Mouse (Mus musculus): ENCODE measurements at regions not wholly inside any gene's neighbourhood (a gene's known extent, or its start where the extent isn't known, plus 50 kb on each side); places are given as distances from the start of the nearest gene placed in this dataset.

DNA sequence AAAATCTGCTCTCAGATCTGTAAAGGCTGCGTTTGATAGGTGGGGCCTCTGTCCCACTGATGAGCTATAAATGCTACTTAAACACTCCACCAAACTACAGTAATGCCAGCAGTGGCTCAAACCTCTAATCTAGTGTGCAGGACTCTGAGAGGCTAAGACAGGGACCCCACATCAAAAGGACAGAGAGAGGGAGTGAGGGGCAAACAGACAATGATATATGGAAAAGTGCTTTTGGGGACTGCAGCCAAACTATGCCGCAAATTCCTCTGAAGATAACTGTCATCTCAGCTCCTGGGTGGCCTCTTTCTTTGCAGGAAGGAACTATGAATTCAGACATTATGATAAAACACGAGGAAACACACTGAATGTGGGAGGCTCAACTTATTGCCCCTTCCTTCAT, 138.9 kb upstream of the Ddit4l start:
- DNase-seq = no peak

DNA sequence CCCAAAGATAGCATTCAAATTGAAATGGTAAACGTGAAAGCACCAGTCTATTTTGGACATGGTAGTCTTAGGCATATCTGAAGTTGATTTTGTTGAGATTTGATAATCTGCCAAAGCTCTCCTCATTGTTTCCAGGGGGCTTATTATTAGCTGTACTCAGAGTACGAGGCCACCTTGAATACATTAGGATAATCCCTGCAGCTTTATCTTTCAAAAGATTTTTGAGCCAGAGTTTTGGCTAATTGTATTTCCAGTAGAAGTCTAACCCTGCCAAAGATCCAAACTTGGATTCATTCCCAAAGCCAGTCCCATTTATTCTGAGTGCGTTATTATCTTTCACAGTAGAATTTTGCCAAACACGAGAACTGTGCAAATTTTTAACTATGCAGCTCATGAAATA, 138.4 kb upstream of the Ddit4l start:
- DNase-seq = no peak

GRCm38 (mm10) chr3:137489592-137489991, 131.8 kb upstream of the Ddit4l start:
- DNase-seq = no peak

- no peak for DNase-seq
Measured at GRCm38 (mm10) chr3:137491508-137492019, 129.8 kb upstream of the Ddit4l start.

DNA sequence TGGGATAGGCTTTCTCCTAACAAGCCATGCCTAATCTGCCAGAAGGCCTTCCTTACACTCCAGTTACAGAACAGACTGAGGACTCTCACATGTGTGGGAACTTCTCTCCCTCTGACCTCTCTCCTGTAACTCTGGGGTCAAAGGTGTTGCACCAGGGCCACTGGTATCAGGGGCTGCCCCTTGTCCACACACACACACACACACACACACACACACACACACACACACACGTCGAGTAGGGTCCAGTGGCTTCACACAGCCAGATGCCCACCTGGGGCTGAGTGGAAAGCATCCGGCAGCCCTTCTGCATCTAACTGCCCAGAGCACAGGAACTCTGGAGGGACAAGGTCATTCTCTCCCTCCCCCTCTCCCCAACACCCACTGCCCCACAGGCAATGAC, 123.1 kb upstream of the Ddit4l start:
- no peak for DNase-seq

DNA sequence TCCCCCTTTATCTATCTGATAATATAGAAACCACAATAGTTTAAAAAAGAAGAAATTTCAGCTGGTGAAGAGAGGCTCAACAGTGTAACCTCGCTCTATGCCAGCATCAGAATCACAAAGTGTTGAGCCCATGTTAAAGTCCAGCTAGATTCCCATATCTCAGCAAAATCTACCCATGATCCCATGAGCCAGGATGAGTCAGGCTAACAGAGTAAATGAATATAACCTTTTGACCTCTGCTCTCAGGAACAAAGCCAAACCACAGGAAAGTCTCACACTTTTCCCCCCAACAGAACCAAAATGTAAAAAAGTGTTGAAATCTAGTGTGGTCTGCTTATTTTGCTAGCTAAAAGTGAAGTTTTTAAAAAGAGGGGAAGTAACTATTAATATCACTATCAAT, 110.1 kb upstream of the Ddit4l start:
- DNase-seq = peak in 1 of 2 experiments; percentile 19

DNA sequence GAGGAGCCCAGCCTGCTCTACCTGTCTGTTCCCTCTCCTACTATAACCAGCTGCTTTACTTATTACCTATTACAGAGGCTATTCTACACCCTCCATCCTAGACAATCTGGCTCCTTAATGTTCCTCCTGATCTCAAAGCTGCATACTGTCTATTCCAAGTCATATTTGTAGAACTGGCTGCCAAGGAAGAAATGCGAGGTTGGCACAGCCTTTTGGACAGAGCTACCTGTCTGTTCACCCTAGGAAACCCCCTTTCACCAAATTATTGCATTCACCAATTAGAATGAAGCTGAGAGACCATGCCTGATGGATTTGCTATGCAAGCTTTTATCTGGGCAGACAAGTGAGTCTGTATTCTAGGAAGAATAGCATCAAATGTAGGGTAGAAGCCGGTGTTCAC, 109.0 kb upstream of the Ddit4l start:
- no peak for DNase-seq

DNA sequence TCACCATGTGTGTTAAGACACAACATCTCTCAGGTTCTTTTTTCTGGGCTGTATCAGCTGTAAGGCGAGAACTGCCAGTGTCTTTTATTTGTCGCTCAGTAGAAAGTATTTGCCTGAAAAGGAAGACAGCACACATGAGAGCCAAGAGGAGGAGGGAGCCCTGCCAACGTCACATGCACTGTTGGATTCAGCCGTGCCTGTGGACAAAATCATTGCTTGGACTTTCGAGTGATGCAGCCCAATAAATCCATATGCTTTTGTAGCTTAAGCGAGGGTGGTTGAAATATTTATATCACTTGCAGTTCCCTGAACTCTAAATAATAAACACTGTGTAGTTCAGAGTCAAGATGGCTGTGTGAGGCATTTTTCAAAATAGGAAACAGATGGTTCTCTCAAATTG, 108.4 kb upstream of the Ddit4l start:
- peak in 1 of 2 experiments; percentile 16 for DNase-seq

- DNase-seq = no peak
Measured at GRCm38 (mm10) chr3:137514238-137514637, 107.2 kb upstream of the Ddit4l start.

DNA sequence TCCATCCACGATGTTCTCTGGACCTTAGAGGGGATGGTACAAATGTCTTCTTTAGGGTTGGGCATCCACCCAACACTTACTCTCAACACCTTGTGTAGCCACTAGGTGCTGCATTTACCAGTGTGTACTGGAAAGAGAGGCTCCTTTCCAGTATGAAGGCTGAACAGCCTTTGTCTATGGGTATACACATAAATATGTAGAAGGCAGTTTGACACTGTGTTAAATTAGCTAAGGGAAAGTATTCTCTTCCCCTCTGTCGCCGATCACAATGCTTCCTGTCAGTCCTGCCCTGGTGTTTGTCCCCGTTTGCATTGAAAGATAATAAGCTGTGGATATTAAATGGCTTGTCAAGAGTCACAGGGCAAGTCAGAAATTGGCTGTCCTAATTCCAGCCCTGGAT, 104.0 kb upstream of the Ddit4l start:
- DNase-seq = no peak

- DNase-seq = no peak
Measured at GRCm38 (mm10) chr3:137520191-137520590, 101.2 kb upstream of the Ddit4l start.

DNA sequence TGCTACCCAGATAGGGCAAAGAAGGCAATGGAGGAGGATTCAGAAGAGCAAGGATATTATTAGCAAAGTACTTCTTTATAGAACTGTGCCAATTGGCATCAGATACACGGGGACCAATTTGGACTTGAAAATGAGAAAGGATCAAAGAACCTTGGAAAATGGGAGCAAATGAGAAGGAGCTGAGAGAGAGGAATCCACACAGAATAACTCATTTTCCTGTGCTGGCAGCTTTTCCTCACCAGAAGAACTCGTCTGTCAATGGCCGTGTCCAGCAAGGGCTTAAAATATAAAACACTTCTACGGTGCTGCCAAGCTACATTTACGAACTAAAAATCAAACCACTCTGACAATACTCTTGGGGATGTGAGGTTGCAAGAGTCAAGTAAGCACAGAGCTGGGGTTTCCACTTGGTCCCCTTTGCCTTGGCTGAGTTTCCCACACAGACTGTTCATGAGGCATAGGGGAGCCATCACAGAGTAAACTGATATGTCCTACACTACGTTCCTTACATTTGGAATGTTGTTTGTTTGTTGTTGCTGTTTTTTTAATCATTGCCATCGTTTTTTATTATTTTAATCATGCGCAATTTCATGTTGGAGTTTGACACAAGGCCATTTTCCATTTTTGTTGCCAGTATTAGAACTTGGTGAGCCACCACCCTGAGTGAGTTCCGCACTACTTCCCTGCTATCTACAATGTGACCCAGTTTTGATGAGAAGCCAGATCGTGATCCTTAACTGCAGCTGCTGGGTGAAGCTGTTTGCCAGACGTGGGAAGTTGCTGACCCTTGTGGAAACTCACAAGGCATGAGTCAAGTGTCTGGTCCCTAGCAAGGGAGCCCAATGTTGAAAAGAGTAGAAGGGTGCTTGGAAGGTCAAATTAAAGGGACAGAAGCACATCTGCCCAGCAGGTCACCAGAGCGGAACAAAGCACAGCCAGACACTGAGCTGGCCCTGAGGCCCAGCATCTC, 95.5 kb upstream of the Ddit4l start:
- no peak for DNase-seq

DNA sequence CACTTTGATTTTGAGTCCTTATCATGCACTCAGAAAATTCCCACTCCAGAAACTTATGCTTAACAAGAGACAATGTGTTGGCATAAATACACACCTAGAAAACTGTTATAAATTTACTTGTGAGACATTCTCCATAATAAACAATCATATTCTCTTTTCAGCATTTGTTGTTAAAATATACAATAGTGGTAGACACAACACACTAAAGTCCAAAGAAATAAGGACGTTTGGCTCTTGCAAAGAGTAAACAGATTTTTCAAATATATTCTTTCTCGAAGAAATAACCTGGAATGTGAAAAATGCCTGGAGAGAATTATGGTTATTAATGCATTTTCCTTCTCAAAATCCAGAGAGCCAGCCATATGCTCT, 91.8 kb upstream of the Ddit4l start:
- DNase-seq = no peak

DNA sequence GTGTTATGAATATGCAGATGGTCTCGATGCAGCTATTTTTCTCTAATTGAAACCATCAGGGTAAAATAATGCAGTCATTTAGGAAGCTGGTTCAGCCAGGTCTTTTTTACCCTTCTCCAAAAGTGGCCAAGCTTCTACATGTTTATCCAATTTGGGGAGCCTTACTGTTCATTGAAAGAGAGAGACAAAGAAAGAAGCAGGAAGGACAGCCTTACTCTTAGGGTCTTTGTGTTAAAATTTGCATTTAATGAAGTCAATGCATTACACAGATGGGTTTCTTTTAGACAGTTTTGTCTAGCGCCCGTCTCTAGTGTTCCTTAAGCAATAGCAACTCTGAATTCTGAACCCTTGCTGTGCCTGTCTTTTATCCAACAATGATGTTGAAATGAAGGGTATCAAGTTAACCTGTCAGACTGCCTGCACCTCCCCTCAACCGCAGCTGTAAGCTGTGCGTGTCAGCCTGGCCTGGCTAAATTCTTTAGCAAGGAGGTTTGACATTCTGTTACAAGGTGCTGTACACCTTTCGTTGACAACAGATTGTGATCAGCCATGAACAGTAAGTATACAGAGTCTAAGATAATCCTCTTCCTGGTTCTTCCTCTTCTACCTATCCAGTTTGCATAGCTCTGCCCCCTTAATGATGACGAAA, 91.3 kb upstream of the Ddit4l start:
- DNase-seq = no peak

- DNase-seq = no peak
Measured at GRCm38 (mm10) chr3:137541666-137542065, 79.7 kb upstream of the Ddit4l start.

DNA sequence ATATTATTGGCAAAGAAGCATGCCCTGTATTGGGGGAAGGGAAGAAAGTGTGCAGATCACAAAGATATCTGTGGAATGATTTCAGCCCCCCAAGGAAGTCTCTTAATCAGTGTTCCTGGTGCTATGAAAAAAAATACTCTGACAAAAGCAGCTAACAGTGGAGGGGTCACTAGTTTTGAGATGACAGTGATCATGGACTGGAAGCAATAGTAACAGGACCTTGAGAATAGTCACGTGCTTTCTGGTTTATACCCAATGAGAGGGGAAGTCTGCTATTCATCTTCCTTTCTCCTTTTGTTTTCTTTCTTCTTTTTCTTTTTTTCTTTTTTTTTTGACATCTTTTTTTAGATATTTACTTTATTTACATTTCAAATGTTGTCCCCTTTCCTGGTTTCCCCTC, 79.1 kb upstream of the Ddit4l start:
- DNase-seq = no peak

DNA sequence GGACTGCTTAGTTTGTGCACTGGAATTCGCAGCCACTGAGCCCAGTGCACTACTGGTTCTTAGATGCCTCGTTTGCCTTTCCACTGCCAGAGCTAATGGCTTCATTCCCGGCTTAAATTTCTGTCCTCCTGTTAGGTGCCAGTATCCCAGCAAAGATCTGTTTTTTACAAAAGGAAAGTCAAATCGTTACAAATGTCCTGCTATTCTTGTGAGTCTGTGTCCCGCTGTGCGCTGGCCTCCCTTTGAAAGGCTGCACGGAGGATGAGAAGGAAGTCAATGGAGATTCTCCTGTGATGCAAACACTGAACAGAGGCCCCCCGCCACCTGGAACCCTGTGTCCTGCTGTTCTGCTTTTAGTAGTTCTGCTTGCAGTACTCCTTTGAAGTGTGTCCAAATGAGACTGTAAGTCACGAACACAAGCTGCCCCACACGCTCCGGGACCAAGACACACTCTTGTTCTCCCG, 74.0 kb upstream of the Ddit4l start:
- no peak for DNase-seq

DNA sequence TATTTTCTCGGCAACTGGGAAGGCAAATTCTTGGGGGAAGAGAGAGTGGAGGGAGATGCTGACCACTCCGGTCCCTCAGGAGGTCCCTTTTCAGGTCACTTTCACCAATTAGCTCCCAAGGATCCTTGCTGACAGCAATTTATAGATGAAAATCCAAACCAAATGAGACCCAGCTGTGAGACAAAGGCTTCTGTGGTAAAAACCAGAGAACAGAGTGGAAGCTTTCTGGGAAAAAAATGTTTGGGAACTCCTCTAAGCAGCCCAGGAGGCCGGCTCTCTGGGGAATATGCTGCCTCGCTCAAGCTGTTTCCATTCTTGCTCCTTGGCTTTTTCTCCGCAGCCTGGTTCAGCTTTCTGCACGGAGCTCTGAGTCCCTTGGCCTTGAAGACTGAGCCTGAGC, 73.5 kb upstream of the Ddit4l start:
- peak; percentile 43 to 45 for DNase-seq

GRCm38 (mm10) chr3:137550708-137551107, 70.7 kb upstream of the Ddit4l start:
- DNase-seq = no peak

DNA sequence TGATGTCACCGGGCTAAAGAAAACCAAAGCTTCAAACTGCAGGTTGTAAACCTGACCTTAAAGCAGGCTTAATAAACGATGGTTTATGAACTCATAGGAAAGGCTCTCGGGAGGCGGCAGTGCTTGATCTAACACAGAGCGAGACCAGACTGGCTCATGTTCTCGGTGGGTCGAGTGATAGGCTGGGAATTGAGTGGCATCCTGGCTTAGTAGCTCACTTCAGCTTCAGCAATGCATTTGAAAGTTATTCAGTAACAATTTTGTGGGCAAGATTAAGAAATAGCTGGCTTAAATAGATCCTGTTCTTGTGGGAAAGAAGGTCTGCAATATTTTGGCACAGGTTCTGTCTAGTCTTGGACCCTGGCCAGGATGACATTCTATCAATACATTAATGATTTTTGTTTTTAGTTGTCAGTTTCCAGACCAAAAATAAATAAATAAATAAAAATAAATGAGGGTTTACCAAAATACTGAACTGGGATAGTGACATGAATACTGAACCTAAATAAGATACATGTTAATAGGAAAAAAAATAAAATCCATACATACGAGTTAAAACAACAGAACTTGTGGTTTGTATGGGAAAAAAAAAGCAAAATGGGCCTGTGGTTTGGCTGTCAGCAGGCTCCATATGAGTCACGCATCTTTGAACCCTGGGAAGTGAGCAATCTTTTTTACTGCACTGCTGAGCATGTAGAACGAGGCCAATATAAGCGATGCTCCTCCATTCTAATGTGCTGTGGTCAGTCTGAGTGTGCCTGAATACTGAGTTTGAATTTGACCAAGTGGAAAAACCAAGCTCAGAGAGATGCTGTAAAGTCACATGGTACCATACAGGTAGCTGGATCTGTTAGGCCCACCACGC, 68.7 kb upstream of the Ddit4l start:
- no peak for DNase-seq

DNA sequence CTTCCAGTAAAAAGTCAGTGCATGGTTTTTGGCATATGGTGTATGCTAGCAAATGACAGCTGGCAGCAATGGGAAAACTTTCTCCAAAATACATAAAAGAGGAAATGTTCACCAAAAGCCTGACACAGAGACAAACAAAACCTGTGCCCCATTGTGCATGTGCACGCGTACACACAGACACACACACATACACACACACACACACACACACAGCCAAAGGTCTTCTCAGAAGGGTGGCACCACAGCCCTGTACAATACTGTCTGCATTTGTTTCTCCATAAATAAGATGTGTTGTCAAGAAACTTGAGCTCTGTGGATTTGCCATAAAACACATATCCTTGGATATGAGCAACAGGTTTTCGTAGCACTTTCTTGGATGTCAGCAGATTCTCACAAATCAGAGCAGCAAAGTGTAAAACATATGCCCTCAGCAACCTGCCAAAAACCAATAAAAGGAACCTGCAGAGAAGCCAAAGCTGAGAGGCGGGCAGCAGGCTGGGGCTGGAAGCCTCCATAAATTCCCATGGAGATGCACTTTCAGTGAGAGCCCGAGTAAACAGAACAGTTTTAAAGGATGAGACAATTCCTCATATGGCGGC, 60.5 kb upstream of the Ddit4l start:
- DNase-seq = no peak

DNA sequence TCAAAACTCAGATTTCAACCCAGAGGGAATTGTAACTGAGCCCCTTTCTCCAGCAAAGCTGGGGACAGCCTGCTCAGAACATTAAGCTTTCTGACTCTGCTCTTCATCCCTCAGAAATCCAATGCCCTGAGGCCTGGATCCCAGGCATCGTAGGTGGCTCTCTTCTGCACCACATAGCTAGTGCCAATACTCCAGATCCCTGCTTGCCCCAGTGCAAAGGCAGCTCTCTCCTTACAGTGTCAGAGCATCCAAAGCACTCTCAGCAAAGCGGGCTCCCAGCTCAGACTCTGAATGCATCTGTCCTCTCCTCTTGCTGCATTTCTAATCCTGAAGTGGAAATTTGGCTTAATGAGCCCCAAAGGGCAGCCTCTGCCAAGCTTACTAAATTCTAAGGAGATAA, 59.4 kb upstream of the Ddit4l start:
- no peak for DNase-seq
